In genomic region chr15:83169772-83170722, GRCm38 (mm10) we compare ENCODE assay signal across 8 mouse cellular contexts. TPM values are rescaled to one million over a fixed set of nuclear protein-coding genes. Genes with fewer than 3 reads are reported as not detected.
DNase-seq lines count a peak whose midpoint lies in the region; ATAC-seq and TF ChIP-seq lines count a peak whose summit lies in the region.

No protein-coding gene starts in this region.

- 42% methylated on average over 8 of the region's 8 CpGs for WGBS in liver, postnatal 0 days (ENCODE audit: insufficient replicate concordance)
- 65% methylated on average over 8 of the region's 8 CpGs for WGBS in stomach, embryonic 16.5 days

- H3K4me2 ChIP-seq in liver, postnatal 0 days (ENCODE audit: low read depth, low read length): peak overlapping the region; percentile 97
- peak overlapping the region; percentile 70 for H3K4me2 ChIP-seq in stomach, embryonic 16.5 days (ENCODE audit: low read depth, low read length)

- no peaks in the 10 kb centered on the region for H3K9me3 ChIP-seq in liver, postnatal 0 days (ENCODE audit: low read length)
- no peaks in the 10 kb centered on the region for H3K9me3 ChIP-seq in stomach, embryonic 16.5 days (replicated peaks; ENCODE audit: control insufficient read depth, low read length)

- TF ChIP-seq EP300 in liver, postnatal 0 days (IDR thresholded peaks at IDR 0.05; ENCODE audit: low read depth): peak; percentile 91

- peak; percentile 66 for ATAC-seq in liver, postnatal 0 days
- no peak for ATAC-seq in stomach, embryonic 16.5 days (ENCODE audit: insufficient read depth, low FRiP score)

- peaks cover 6% of the 10 kb centered on the region for H3K36me3 ChIP-seq in liver, postnatal 0 days (replicated peaks; ENCODE audit: insufficient read depth, low read length)
- no peaks in the 10 kb centered on the region for H3K36me3 ChIP-seq in stomach, embryonic 16.5 days (ENCODE audit: control insufficient read depth, insufficient read depth, low read length)

- peaks cover 67% of the 10 kb centered on the region for H3K4me1 ChIP-seq in liver, postnatal 0 days (ENCODE audit: insufficient read depth)
- peaks cover 63% of the 10 kb centered on the region for H3K4me1 ChIP-seq in stomach, embryonic 16.5 days (ENCODE audit: control insufficient read depth, insufficient read depth, low read length)

- H3K27me3 ChIP-seq in liver, postnatal 0 days (ENCODE audit: insufficient read depth, low read length): no peaks in the 10 kb centered on the region
- H3K27me3 ChIP-seq in stomach, embryonic 16.5 days (ENCODE audit: control insufficient read depth, insufficient read depth, low read length): no peaks in the 10 kb centered on the region

- TF ChIP-seq CTCF in liver, postnatal 0 days (IDR thresholded peaks at IDR 0.05; ENCODE audit: low read depth): no peak

- peak overlapping the region; percentile 82 for H3K4me3 ChIP-seq in liver, postnatal 0 days (ENCODE audit: low read depth, low read length)
- no peak overlapping the region; the same call in 1 of the 2 replicates for H3K4me3 ChIP-seq in stomach, embryonic 16.5 days (replicated peaks; ENCODE audit: low read length)

- peak; percentile 43 for DNase-seq in gastrocnemius, postnatal 25 days
- no peak for DNase-seq in gastrocnemius, postnatal 10 days
- peak; percentile 70 for DNase-seq in cerebellum, adult 9-10 months
- DNase-seq in heart, postnatal 36 days: peak; percentile 59 to 70
- peak; percentile 78 for DNase-seq in liver, postnatal 0 days
- DNase-seq in yolk sac, embryonic 10.5 days (ENCODE audit: low spot score): no peak
- no peak for DNase-seq in testis, postnatal 10 days (ENCODE audit: low spot score)

- peak overlapping the region; percentile 88 for H3K9ac ChIP-seq in liver, postnatal 0 days (replicated peaks)
- peak overlapping the region; percentile 4 for H3K9ac ChIP-seq in stomach, embryonic 16.5 days (ENCODE audit: low read length)

- intact Hi-C loops in heart, postnatal 36 days (cut with DNase I): loop anchor here (5.0 kb wide), 2 partner anchors 37 to 132 kb away; no protein-coding TSS in a partner anchor

- peak overlapping the region; percentile 96 for H3K27ac ChIP-seq in liver, postnatal 0 days (ENCODE audit: low read depth)
- peak overlapping the region; percentile 91 for H3K27ac ChIP-seq in stomach, embryonic 16.5 days (ENCODE audit: low read length)

RNA-seq across cellular contexts. Expression of gene Cyb5r3, which starts 2.3 kb away (rescaled TPM):
- 10 to 100 TPM; 47.0 to 65.7 TPM for total RNA-seq in gastrocnemius, postnatal 25 days (2021)
- 100 to 1,000 TPM in 1 of 2 experiments, 10 to 100 TPM in 1; 91.3 to 102 TPM for total RNA-seq in gastrocnemius, postnatal 10 days (2021)
- total RNA-seq in heart, postnatal 36 days (2021): 10 to 100 TPM; 88.0 to 94.8 TPM
- 89.1 and 94.2 TPM in 2 replicates for polyA plus RNA-seq in liver, postnatal 0 days (2015; fragmentation: Nextera tagmentation; extraction: Ambion mirVana)
- polyA plus RNA-seq in stomach, embryonic 16.5 days (2015; fragmentation: Nextera tagmentation; extraction: Ambion mirVana): 211 and 262 TPM in 2 replicates

RNA-seq across cellular contexts. Expression of gene Poldip3, which starts 20.9 kb away (rescaled TPM):
- 10 to 100 TPM; 16.7 to 16.9 TPM for total RNA-seq in gastrocnemius, postnatal 25 days (2021)
- 10 to 100 TPM; 33.8 to 43.3 TPM for total RNA-seq in gastrocnemius, postnatal 10 days (2021)
- total RNA-seq in heart, postnatal 36 days (2021): 10 to 100 TPM; 26.6 to 29.1 TPM
- 30.2 and 32.5 TPM in 2 replicates for polyA plus RNA-seq in liver, postnatal 0 days (2015; fragmentation: Nextera tagmentation; extraction: Ambion mirVana)
- polyA plus RNA-seq in stomach, embryonic 16.5 days (2015; fragmentation: Nextera tagmentation; extraction: Ambion mirVana): 121 and 128 TPM in 2 replicates

RNA-seq across cellular contexts. Expression of gene Rrp7a, which starts 47.4 kb away (rescaled TPM):
- 10 to 100 TPM; 41.8 to 42.8 TPM for total RNA-seq in gastrocnemius, postnatal 25 days (2021)
- 10 to 100 TPM; 41.0 to 44.3 TPM for total RNA-seq in gastrocnemius, postnatal 10 days (2021)
- total RNA-seq in heart, postnatal 36 days (2021): 10 to 100 TPM; 42.3 to 42.8 TPM
- 15.2 and 16.0 TPM in 2 replicates for polyA plus RNA-seq in liver, postnatal 0 days (2015; fragmentation: Nextera tagmentation; extraction: Ambion mirVana)
- polyA plus RNA-seq in stomach, embryonic 16.5 days (2015; fragmentation: Nextera tagmentation; extraction: Ambion mirVana): 65.5 and 66.0 TPM in 2 replicates

Comparison
In these comparisons a context has a peak if more than half of its experiments do, and no peak if none do; other contexts are left out.
1. DNase-seq: peak in gastrocnemius, postnatal 25 days (single experiment), cerebellum, adult 9-10 months (single experiment), heart, postnatal 36 days (2 of 2) and liver, postnatal 0 days (single experiment); none in gastrocnemius, postnatal 10 days (single experiment), yolk sac, embryonic 10.5 days (single experiment) and testis, postnatal 10 days (single experiment).